Mouse (Mus musculus) spleen, embryonic (tissue): Measurements from ENCODE around the gene 1700067K01Rik.

Source experiments
- CTCF ChIA-PET: fragments of 350-600 bp; sonication (Branson Sonifier 250); formaldehyde crosslinking; loops from one replicate; lab custom pipeline; 2022; lab: Charles Lee

The 1700067K01Rik gene

GRCm38 (mm10) chr8:84046505-84046904 is 45.2 kb downstream of the 1700067K01Rik start:
- CTCF ChIA-PET = interaction anchor here (0.6 to 1.0 kb wide), 3 partner anchors 8 to 324 kb away, joined by 3 to 5 read pairs (median 3); no protein-coding TSS in a partner anchor

DNA sequence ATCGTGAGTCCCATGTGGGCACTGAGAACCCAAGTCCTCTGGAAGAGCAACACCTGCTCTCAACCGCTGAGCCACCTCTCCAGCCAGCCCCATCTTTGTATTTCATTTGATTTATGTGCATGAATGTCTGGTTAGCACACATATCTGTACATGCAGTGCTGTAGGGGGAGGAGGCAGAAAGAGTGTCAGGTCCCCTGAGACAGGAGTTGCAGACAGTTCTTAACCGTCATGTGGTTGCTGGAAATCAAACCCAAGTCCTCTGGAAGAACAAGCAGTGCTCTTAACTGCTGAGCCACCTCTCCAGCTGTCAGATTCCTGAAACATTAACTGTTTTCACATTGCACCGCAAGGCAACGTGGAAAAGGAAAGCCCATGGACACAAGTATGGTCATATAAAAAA is 46.9 kb downstream of the 1700067K01Rik start:
- CTCF ChIA-PET = no interaction called here

DNA sequence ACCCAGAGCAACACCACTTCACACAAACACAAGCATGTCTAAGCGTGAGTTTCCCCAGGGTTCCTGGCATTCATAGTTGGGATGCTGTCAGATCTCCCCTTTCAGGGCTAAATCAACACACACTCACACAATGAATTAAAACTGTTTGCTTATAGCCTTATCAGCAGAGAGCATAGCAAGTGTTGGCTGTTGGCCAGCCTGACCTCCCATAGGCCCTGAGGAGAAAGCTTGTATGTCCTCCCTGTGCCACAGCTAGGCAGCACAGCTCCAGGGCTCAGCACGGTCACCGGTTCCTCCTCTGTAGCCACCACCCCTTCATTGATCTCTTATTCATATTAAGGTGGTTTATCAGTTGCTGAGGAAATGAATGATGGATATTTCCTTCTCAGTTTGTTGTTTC is 51.4 kb downstream of the 1700067K01Rik start:
- CTCF ChIA-PET = no interaction called here

DNA sequence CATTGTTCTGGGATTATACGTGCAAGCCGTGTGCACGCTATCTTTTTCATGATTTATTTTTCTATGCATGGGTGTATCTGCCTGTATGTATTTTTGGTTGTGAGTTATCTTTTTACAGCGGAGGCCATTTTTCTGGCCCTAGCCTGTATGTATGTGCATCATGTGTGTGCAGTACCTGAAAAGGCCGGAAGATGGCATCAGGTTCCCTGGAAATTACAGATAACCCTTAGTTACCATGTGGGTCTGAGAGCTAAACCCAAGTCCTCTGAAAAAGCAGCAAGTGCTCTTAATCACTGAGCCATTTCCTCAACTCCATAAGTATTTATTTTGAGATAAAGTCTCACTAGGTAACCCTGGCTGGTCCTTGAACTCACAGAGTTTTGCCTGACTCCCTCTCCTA is 51.9 kb downstream of the 1700067K01Rik start:
- CTCF ChIA-PET = interaction anchor here (0.5 kb wide), 1 partner anchor 748 kb away, joined by 11 read pairs; no protein-coding TSS in a partner anchor
